12 mouse cellular contexts compared by ENCODE assay signal in the genomic region with DNA sequence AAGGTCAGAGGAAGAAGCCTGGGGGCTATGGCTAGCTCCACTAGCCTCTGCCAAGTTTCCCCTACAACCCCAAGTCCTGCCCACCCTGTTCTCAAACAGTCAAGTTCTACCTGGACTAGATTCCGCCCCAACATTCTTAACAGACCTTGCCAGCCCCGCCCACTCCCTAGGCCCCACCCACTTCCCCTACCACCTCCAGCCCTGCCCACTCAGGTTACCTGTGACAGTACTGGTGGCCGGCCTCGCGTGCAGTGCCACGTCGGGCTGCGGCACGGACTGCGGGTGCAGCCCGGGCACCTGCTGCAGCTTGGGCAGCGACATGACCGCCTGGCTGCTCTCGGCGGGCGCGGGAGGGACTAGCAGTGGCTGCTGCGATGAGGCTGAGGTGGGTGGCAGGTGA. TPM values are rescaled to one million over a fixed set of nuclear protein-coding genes. Genes with fewer than 3 reads are reported as not detected.
DNase-seq lines count a peak whose midpoint lies in the region; ATAC-seq and TF ChIP-seq lines count a peak whose summit lies in the region.
"Had no signal": no experiment of that assay in that cellular context is flagged by ENCODE, and none has a peak within 500 bp of the region (broad histone marks: within the 10 kb centered on the region; RNA-seq: fewer than 3 reads in every experiment).

No protein-coding gene starts in this region.

- H3K4me2 ChIP-seq in liver, embryonic 13.5 days: peak overlapping the region; percentile 47
- peak overlapping the region; percentile 46 for H3K4me2 ChIP-seq in stomach, embryonic 15.5 days
- H3K4me2 ChIP-seq: heart, embryonic 11.5 days; neural tube, embryonic 13.5 days had no signal

- H3K9ac ChIP-seq in liver, embryonic 13.5 days: 0 out of 2 replicates have a peak overlapping the region, but pooled peaks have one; percentile 4
- no peak overlapping the region for H3K9ac ChIP-seq in stomach, embryonic 15.5 days
- H3K9ac ChIP-seq: neural tube, embryonic 13.5 days had no signal

- no peaks in the 10 kb centered on the region for H3K4me1 ChIP-seq in lung, adult 2 months (ENCODE audit: control insufficient read depth, insufficient read depth, low read length)
- H3K4me1 ChIP-seq in liver, embryonic 13.5 days (replicated peaks): peaks cover 31% of the 10 kb centered on the region
- H3K4me1 ChIP-seq in stomach, embryonic 15.5 days: peaks cover 17% of the 10 kb centered on the region; the same call in 1 of the 2 replicates

- no peak for TF ChIP-seq CTCF in lung, adult 2 months (IDR thresholded peaks at IDR 0.05; ENCODE audit: insufficient read depth, low read length)

- ATAC-seq in liver, embryonic 13.5 days (ENCODE audit: low read depth): 0 out of 2 replicates have a peak, but pooled peaks have one; percentile 8
- peak; percentile 77 for ATAC-seq in stomach, embryonic 15.5 days (ENCODE audit: insufficient read depth, low FRiP score, low read depth)

- no peaks in the 10 kb centered on the region for H3K9me3 ChIP-seq in liver, embryonic 13.5 days (replicated peaks)
- H3K9me3 ChIP-seq in stomach, embryonic 15.5 days: no peaks in the 10 kb centered on the region
- H3K9me3 ChIP-seq: megakaryocyte, embryonic 14.5 days; neural tube, embryonic 13.5 days had no signal

- H3K27me3 ChIP-seq in liver, embryonic 13.5 days: no peaks in the 10 kb centered on the region
- no peaks in the 10 kb centered on the region for H3K27me3 ChIP-seq in stomach, embryonic 15.5 days (replicated peaks)
- H3K27me3 ChIP-seq: megakaryocyte, embryonic 14.5 days; neural tube, embryonic 13.5 days had no signal

- DNase-seq in lung, adult 18-20 months: peak; percentile 60 to 79
- no peak for DNase-seq in lung, adult 2 months
- peak; percentile 64 for DNase-seq in kidney, adult 18-20 months
- DNase-seq in liver, embryonic 13.5 days: no peak
- DNase-seq in right cerebral cortex, adult 18-20 months: no peak
- no peak for DNase-seq in layer of hippocampus, postnatal 10 days (ENCODE audit: low spot score in 2 of 2)
- no peak for DNase-seq in spleen, postnatal 36 days (ENCODE audit: low spot score in 2 of 2)
- DNase-seq: layer of hippocampus, postnatal 36 days had no signal

- TF ChIP-seq POLR2A in lung, adult 2 months (IDR thresholded peaks at IDR 0.05; ENCODE audit: borderline replicate concordance, extremely low read depth, low read depth, low read length): no peak

- H3K4me3 ChIP-seq in lung, adult 2 months (replicated peaks; ENCODE audit: extremely low read depth, low read depth, low read length): no peak overlapping the region
- peak overlapping the region; percentile 28 for H3K4me3 ChIP-seq in liver, embryonic 13.5 days (replicated peaks)
- H3K4me3 ChIP-seq in stomach, embryonic 15.5 days (replicated peaks): peak overlapping the region; percentile 17; the same call in 1 of the 2 replicates
- H3K4me3 ChIP-seq: megakaryocyte, embryonic 14.5 days; neural tube, embryonic 13.5 days had no signal

- WGBS in lung, adult 2 months: 56% methylated on average over 18 of the region's 18 CpGs
- WGBS in liver, embryonic 13.5 days (ENCODE audit: insufficient replicate concordance): 72% methylated on average over 18 of the region's 18 CpGs
- 51% methylated on average over 18 of the region's 18 CpGs for WGBS in stomach, embryonic 15.5 days

- H3K36me3 ChIP-seq in liver, embryonic 13.5 days: peaks cover 52% of the 10 kb centered on the region
- H3K36me3 ChIP-seq in stomach, embryonic 15.5 days: peaks cover 36% of the 10 kb centered on the region

- H3K27ac ChIP-seq in liver, embryonic 13.5 days: no peak overlapping the region
- H3K27ac ChIP-seq in stomach, embryonic 15.5 days: 0 out of 2 replicates have a peak overlapping the region, but pooled peaks have one; percentile 7
- H3K27ac ChIP-seq: neural tube, embryonic 13.5 days had no signal

RNA-seq across cellular contexts. Expression of a gene that starts 16.2 kb away (rescaled TPM):
- 43.8 and 48.8 TPM in 2 replicates for polyA plus RNA-seq in lung, adult 2 months (2012; rRNA removed)
- polyA plus RNA-seq in liver, embryonic 13.5 days (2015; fragmentation: Nextera tagmentation; extraction: Ambion mirVana): 7.1 and 7.3 TPM in 2 replicates
- 22.8 and 26.6 TPM in 2 replicates for polyA plus RNA-seq in stomach, embryonic 15.5 days (2015; fragmentation: Nextera tagmentation; extraction: Ambion mirVana)
- total RNA-seq in layer of hippocampus, postnatal 10 days (2021): 10 to 100 TPM; 37.8 to 38.5 TPM

RNA-seq across cellular contexts. Expression of a gene that starts 34.5 kb away (rescaled TPM):
- polyA plus RNA-seq in lung, adult 2 months (2012; rRNA removed): 0.34 and 0.58 TPM in 2 replicates
- not detected in 2 replicates for polyA plus RNA-seq in liver, embryonic 13.5 days (2015; fragmentation: Nextera tagmentation; extraction: Ambion mirVana)
- polyA plus RNA-seq in stomach, embryonic 15.5 days (2015; fragmentation: Nextera tagmentation; extraction: Ambion mirVana): 0.09 and 0.14 TPM in 2 replicates
- under 1 TPM; 0.45 to 0.64 TPM for total RNA-seq in layer of hippocampus, postnatal 10 days (2021)

Comparison
In these comparisons a context has a peak if more than half of its experiments do, and no peak if none do; other contexts are left out.
1. DNase-seq: peak in lung, adult 18-20 months (2 of 2) and kidney, adult 18-20 months (single experiment); none in lung, adult 2 months (single experiment), liver, embryonic 13.5 days (single experiment), right cerebral cortex, adult 18-20 months (single experiment), layer of hippocampus, postnatal 10 days (0 of 2) and spleen, postnatal 36 days (0 of 2).